Mouse (Mus musculus): ENCODE results near the gene Tas1r1. TPM values are rescaled to one million over a fixed set of nuclear protein-coding genes. Genes with fewer than 3 reads are reported as not detected.

The Tas1r1 gene
- not detected for polyA plus RNA-seq (2014; fragmentation: Illumina TruSeq; extraction: RNeasy Lipid Tissue Mini Kit (QIAGEN cat#74804); ENCODE audit: insufficient read depth, low read depth, low replicate concordance)

GRCm38 (mm10) chr4:152038225-152038984 lies at the start of gene Tas1r1:
Gene Tas1r1, minus strand, starts transcription at chr4:152038568.

GRCm38 (mm10) chr4:152072121-152072601 lies 33.8 kb upstream of the Tas1r1 start, which contains the start of gene Plekhg5:
Gene Plekhg5, plus strand, starts transcription at chr4:152072498.

GRCm38 (mm10) chr4:152038985-152039830 lies 840 bp upstream of the Tas1r1 start, which contains the start of gene Nol9:
Gene Nol9, plus strand, starts transcription at chr4:152039321.

GRCm38 (mm10) chr4:152027524-152027923 lies 10.8 kb downstream of the Tas1r1 start, which contains the start of gene Zbtb48:
Gene Zbtb48, minus strand, starts transcription at chr4:152027671.

GRCm38 (mm10) chr4:152008622-152009075 lies 29.7 kb downstream of the Tas1r1 start, which contains the start of gene Klhl21:
Gene Klhl21, plus strand, starts transcription at chr4:152008803.

GRCm38 (mm10) chr4:151996173-151996950 lies 42.0 kb downstream of the Tas1r1 start, which contains the start of gene Phf13:
Gene Phf13, minus strand, starts transcription at chr4:151996258.

GRCm38 (mm10) chr4:151988342-151989109 lies 49.8 kb downstream of the Tas1r1 start, which contains the start of gene Thap3:
Gene Thap3, minus strand, starts transcription at chr4:151988997.

Other genes with a start within 250 kb of the Tas1r1 start
- 37.9 TPM for gene Camta1, start 176.7 kb downstream of the Tas1r1 start, polyA plus RNA-seq (2014; fragmentation: Illumina TruSeq; extraction: RNeasy Lipid Tissue Mini Kit (QIAGEN cat#74804); ENCODE audit: insufficient read depth, low read depth, low replicate concordance)
- 17.7 TPM for gene Dnajc11, start 104.9 kb downstream of the Tas1r1 start, polyA plus RNA-seq (2014; fragmentation: Illumina TruSeq; extraction: RNeasy Lipid Tissue Mini Kit (QIAGEN cat#74804); ENCODE audit: insufficient read depth, low read depth, low replicate concordance)
- 30.8 TPM for gene Thap3, start 49.6 kb downstream of the Tas1r1 start, polyA plus RNA-seq (2014; fragmentation: Illumina TruSeq; extraction: RNeasy Lipid Tissue Mini Kit (QIAGEN cat#74804); ENCODE audit: insufficient read depth, low read depth, low replicate concordance)
- 7.4 TPM for gene Phf13, start 42.3 kb downstream of the Tas1r1 start, polyA plus RNA-seq (2014; fragmentation: Illumina TruSeq; extraction: RNeasy Lipid Tissue Mini Kit (QIAGEN cat#74804); ENCODE audit: insufficient read depth, low read depth, low replicate concordance)
- 11.9 TPM for gene Klhl21, start 29.8 kb downstream of the Tas1r1 start, polyA plus RNA-seq (2014; fragmentation: Illumina TruSeq; extraction: RNeasy Lipid Tissue Mini Kit (QIAGEN cat#74804); ENCODE audit: insufficient read depth, low read depth, low replicate concordance)
- gene Zbtb48, start 10.9 kb downstream of the Tas1r1 start, polyA plus RNA-seq (2014; fragmentation: Illumina TruSeq; extraction: RNeasy Lipid Tissue Mini Kit (QIAGEN cat#74804); ENCODE audit: insufficient read depth, low read depth, low replicate concordance), result 9.2 TPM
- gene Nol9, start 753 bp upstream of the Tas1r1 start, polyA plus RNA-seq (2014; fragmentation: Illumina TruSeq; extraction: RNeasy Lipid Tissue Mini Kit (QIAGEN cat#74804); ENCODE audit: insufficient read depth, low read depth, low replicate concordance), result 8.4 TPM
- gene Plekhg5, start 33.9 kb upstream of the Tas1r1 start, polyA plus RNA-seq (2014; fragmentation: Illumina TruSeq; extraction: RNeasy Lipid Tissue Mini Kit (QIAGEN cat#74804); ENCODE audit: insufficient read depth, low read depth, low replicate concordance), result 9.4 TPM
- 3.8 TPM for gene Tnfrsf25, start 77.4 kb upstream of the Tas1r1 start, polyA plus RNA-seq (2014; fragmentation: Illumina TruSeq; extraction: RNeasy Lipid Tissue Mini Kit (QIAGEN cat#74804); ENCODE audit: insufficient read depth, low read depth, low replicate concordance)
- gene Espn, start 113.8 kb upstream of the Tas1r1 start, polyA plus RNA-seq (2014; fragmentation: Illumina TruSeq; extraction: RNeasy Lipid Tissue Mini Kit (QIAGEN cat#74804); ENCODE audit: insufficient read depth, low read depth, low replicate concordance), result 2.4 TPM
- 3.3 TPM for gene Hes2, start 120.3 kb upstream of the Tas1r1 start, polyA plus RNA-seq (2014; fragmentation: Illumina TruSeq; extraction: RNeasy Lipid Tissue Mini Kit (QIAGEN cat#74804); ENCODE audit: insufficient read depth, low read depth, low replicate concordance)
- gene Acot7, start 139.6 kb upstream of the Tas1r1 start, polyA plus RNA-seq (2014; fragmentation: Illumina TruSeq; extraction: RNeasy Lipid Tissue Mini Kit (QIAGEN cat#74804); ENCODE audit: insufficient read depth, low read depth, low replicate concordance), result 118 TPM
- gene Gpr153, start 235.7 kb upstream of the Tas1r1 start, polyA plus RNA-seq (2014; fragmentation: Illumina TruSeq; extraction: RNeasy Lipid Tissue Mini Kit (QIAGEN cat#74804); ENCODE audit: insufficient read depth, low read depth, low replicate concordance), result 8.2 TPM

Data from lung, adult 10 weeks (tissue).